16 mouse cellular contexts compared by ENCODE assay signal in genomic region chr2:31206882-31207281, GRCm38 (mm10). TPM values are rescaled to one million over a fixed set of nuclear protein-coding genes. Genes with fewer than 3 reads are reported as not detected.
A peak's percentile ranks its signal among the peaks of the same experiment; 100 is the strongest.
DNase-seq lines count a peak whose midpoint lies in the region; ATAC-seq lines count a peak whose summit lies in the region.
"Had no signal": no experiment of that assay in that cellular context is flagged by ENCODE, and none has a peak within 500 bp of the region (broad histone marks: within the 10 kb centered on the region; RNA-seq: fewer than 3 reads in every experiment).

No protein-coding gene starts in this region.

- H3K27ac ChIP-seq in heart, embryonic 16.5 days (ENCODE audit: low read length): peak overlapping the region; percentile 96
- H3K27ac ChIP-seq in midbrain, embryonic 15.5 days: peak overlapping the region; percentile 22
- H3K27ac ChIP-seq: kidney, postnatal 0 days; liver, embryonic 13.5 days had no signal

- intact Hi-C loops in heart, postnatal 25 days (cut with DNase I): no loop called here

- no peak for DNase-seq in heart, postnatal 25 days (ENCODE audit: low spot score)
- peak; percentile 28 for DNase-seq in retina, embryonic 14.5 days (ENCODE audit: low spot score)
- no peak for DNase-seq in retina, postnatal 1 day
- DNase-seq in cerebellum, adult 9-11 months: no peak
- DNase-seq in c-Kit-positive CD71-positive TER-119-positive erythroid progenitor cells, embryonic 14.5 days (ENCODE audit: low spot score): no peak
- DNase-seq: cerebellum, adult 8-10 months; kidney, adult 18-20 months; liver, embryonic 13.5 days; lung, embryonic 14.5 days; lung, postnatal 4 days; thymus, postnatal 36 days had no signal

- no peak overlapping the region for H3K4me2 ChIP-seq in heart, embryonic 16.5 days (ENCODE audit: low read depth, low read length)
- H3K4me2 ChIP-seq in midbrain, embryonic 15.5 days: no peak overlapping the region
- H3K4me2 ChIP-seq: limb, embryonic 13.5 days; liver, embryonic 13.5 days; lung, embryonic 14.5 days had no signal

- peaks cover 72% of the 10 kb centered on the region for H3K4me1 ChIP-seq in heart, embryonic 16.5 days (ENCODE audit: control insufficient read depth, insufficient read depth, low read length)
- peaks cover 23% of the 10 kb centered on the region for H3K4me1 ChIP-seq in midbrain, embryonic 15.5 days

- no peak for ATAC-seq in heart, embryonic 16.5 days (replicated peaks; ENCODE audit: extremely low read depth, insufficient read depth, low FRiP score)
- ATAC-seq in midbrain, embryonic 15.5 days (replicated peaks): no peak; the same call in 1 of the 2 replicates

- H3K9ac ChIP-seq in heart, embryonic 16.5 days (ENCODE audit: low read length): peak overlapping the region; percentile 42; the same call in 1 of the 2 replicates
- no peak overlapping the region for H3K9ac ChIP-seq in midbrain, embryonic 15.5 days
- H3K9ac ChIP-seq: limb, embryonic 13.5 days; liver, embryonic 13.5 days; lung, embryonic 14.5 days had no signal

- H3K9me3 ChIP-seq in heart, embryonic 16.5 days (replicated peaks; ENCODE audit: control insufficient read depth, low read length): no peaks in the 10 kb centered on the region
- H3K9me3 ChIP-seq in midbrain, embryonic 15.5 days: no peaks in the 10 kb centered on the region
- H3K9me3 ChIP-seq: embryonic facial prominence, embryonic 10.5 days; limb, embryonic 13.5 days; liver, embryonic 13.5 days had no signal

- 62% methylated on average over 8 of the region's 8 CpGs for WGBS in heart, embryonic 16.5 days
- 32% methylated on average over 8 of the region's 8 CpGs for WGBS in midbrain, embryonic 15.5 days

- H3K4me3 ChIP-seq in heart, embryonic 16.5 days (ENCODE audit: low read length): no peak overlapping the region
- no peak overlapping the region for H3K4me3 ChIP-seq in midbrain, embryonic 15.5 days
- H3K4me3 ChIP-seq: embryonic facial prominence, embryonic 10.5 days; limb, embryonic 13.5 days; liver, embryonic 13.5 days had no signal

- no peaks in the 10 kb centered on the region for H3K27me3 ChIP-seq in heart, embryonic 16.5 days (ENCODE audit: control insufficient read depth, insufficient read depth, low read length)
- no peaks in the 10 kb centered on the region for H3K27me3 ChIP-seq in midbrain, embryonic 15.5 days (replicated peaks)
- H3K27me3 ChIP-seq: limb, embryonic 13.5 days; liver, embryonic 13.5 days had no signal

- H3K36me3 ChIP-seq in heart, embryonic 16.5 days (ENCODE audit: control insufficient read depth, insufficient read depth): 0 out of 2 replicates have a peak, but pooled peaks cover 2% of the 10 kb centered on the region
- 0 out of 2 replicates have a peak, but pooled peaks cover 6% of the 10 kb centered on the region for H3K36me3 ChIP-seq in midbrain, embryonic 15.5 days (replicated peaks)

RNA-seq across cellular contexts. Expression of gene Ncs1, which starts 38.7 kb away (rescaled TPM):
- 29.4 and 32.1 TPM in 2 replicates for polyA plus RNA-seq in heart, embryonic 16.5 days (2015; fragmentation: Nextera tagmentation; extraction: Ambion mirVana)
- 10 to 100 TPM; 11.3 to 11.6 TPM for total RNA-seq in heart, postnatal 25 days (2021)
- 172 and 183 TPM in 2 replicates for polyA plus RNA-seq in midbrain, embryonic 15.5 days (2015; fragmentation: Nextera tagmentation; extraction: Ambion mirVana)

RNA-seq across cellular contexts. Expression of gene Gpr107, which starts 54.8 kb away (rescaled TPM):
- 29.9 and 31.6 TPM in 2 replicates for polyA plus RNA-seq in heart, embryonic 16.5 days (2015; fragmentation: Nextera tagmentation; extraction: Ambion mirVana)
- total RNA-seq in heart, postnatal 25 days (2021): 10 to 100 TPM; 33.1 to 35.1 TPM
- 39.6 and 41.0 TPM in 2 replicates for polyA plus RNA-seq in midbrain, embryonic 15.5 days (2015; fragmentation: Nextera tagmentation; extraction: Ambion mirVana)
